Mouse (Mus musculus): Measurements from ENCODE around the gene Kcnj5. TPM values are rescaled to one million over a fixed set of nuclear protein-coding genes. Genes with fewer than 3 reads are reported as not detected.

Gene Kcnj5
- polyA plus RNA-seq, 1 experiment from 2014 or later, result 0.45 TPM

- H3K9me3 ChIP-seq (replicated peaks), result no peaks in the 10 kb centered on the region
- no peak overlapping the region for H3K9ac ChIP-seq
- no peak overlapping the region for H3K27ac ChIP-seq
- ATAC-seq (ENCODE audit: low FRiP score), result no peak
- no peaks in the 10 kb centered on the region for H3K36me3 ChIP-seq
- peaks cover 10% of the 10 kb centered on the region; the same call in 1 of the 2 replicates for H3K4me1 ChIP-seq
- H3K4me2 ChIP-seq (replicated peaks), result no peak overlapping the region
- WGBS, result 81% methylated on average over 4 of the region's 4 CpGs
- 0 out of 2 replicates have a peak, but pooled peaks cover 3% of the 10 kb centered on the region for H3K27me3 ChIP-seq
- no peak overlapping the region for H3K4me3 ChIP-seq
Measured at GRCm38 (mm10) chr9:32312208-32312607, 31.9 kb downstream of the Kcnj5 start.

- no peak overlapping the region for H3K4me2 ChIP-seq (replicated peaks)
- 0 out of 2 replicates have a peak overlapping the region, but pooled peaks have one; percentile 5 for H3K27ac ChIP-seq
- peaks cover 10% of the 10 kb centered on the region; the same call in 1 of the 2 replicates for H3K4me1 ChIP-seq
- no peak overlapping the region for H3K9ac ChIP-seq
- H3K4me3 ChIP-seq, result no peak overlapping the region
- peak; percentile 52; the same call in 1 of the 2 replicates for ATAC-seq (ENCODE audit: low FRiP score)
- no peaks in the 10 kb centered on the region for H3K9me3 ChIP-seq (replicated peaks)
- 59% methylated on average over 14 of the region's 14 CpGs for WGBS
- peaks cover 3% of the 10 kb centered on the region; the same call in 1 of the 2 replicates for H3K27me3 ChIP-seq
- no peaks in the 10 kb centered on the region for H3K36me3 ChIP-seq
Measured at GRCm38 (mm10) chr9:32311786-32312185, 32.4 kb downstream of the Kcnj5 start.

- Histone ChIP-seq H3K9ac (no peak overlapping the region), H3K27ac (0 out of 2 replicates have a peak overlapping the region, but pooled peaks have one; percentile 30), H3K4me2 (replicated peaks) (no peak overlapping the region), H3K27me3 (peaks cover 4% of the 10 kb centered on the region), H3K4me1 (peaks cover 8% of the 10 kb centered on the region; the same call in 1 of the 2 replicates), H3K36me3 (no peaks in the 10 kb centered on the region), H3K4me3 (no peak overlapping the region), H3K9me3 (replicated peaks) (no peaks in the 10 kb centered on the region)
- ATAC-seq (ENCODE audit: low FRiP score), result peak; percentile 92
- 39% methylated on average over 13 of the region's 13 CpGs for WGBS
Measured at GRCm38 (mm10) chr9:32302501-32303150, 41.5 kb downstream of the Kcnj5 start.

- WGBS, result 84% methylated on average over 9 of the region's 9 CpGs
- H3K27ac ChIP-seq, result no peak overlapping the region
Measured at GRCm38 (mm10) chr9:32295061-32295800, 48.9 kb downstream of the Kcnj5 start.

GRCm38 (mm10) chr9:32292686-32293085, 51.5 kb downstream of the Kcnj5 start:
- H3K27ac ChIP-seq, result no peak overlapping the region
- H3K36me3 ChIP-seq, result no peaks in the 10 kb centered on the region
- H3K4me2 ChIP-seq (replicated peaks), result no peak overlapping the region
- no peak for ATAC-seq (ENCODE audit: low FRiP score)
- H3K27me3 ChIP-seq, result no peaks in the 10 kb centered on the region
- no peak overlapping the region for H3K9ac ChIP-seq
- no peaks in the 10 kb centered on the region for H3K9me3 ChIP-seq (replicated peaks)
- H3K4me3 ChIP-seq, result no peak overlapping the region
- WGBS, result 27% methylated on average over 5 of the region's 5 CpGs
- peaks cover 5% of the 10 kb centered on the region; the same call in 1 of the 2 replicates for H3K4me1 ChIP-seq

More at GRCm38 (mm10) chr9:32295061-32295800, 48.9 kb downstream of the Kcnj5 start:
- ATAC-seq (ENCODE audit: low FRiP score), result 0 out of 2 replicates have a peak, but pooled peaks have one; percentile 22
- Histone ChIP-seq H3K4me3 (no peak overlapping the region), H3K9me3 (replicated peaks) (no peaks in the 10 kb centered on the region), H3K36me3 (no peaks in the 10 kb centered on the region), H3K27me3 (no peaks in the 10 kb centered on the region), H3K4me1 (peaks cover 5% of the 10 kb centered on the region; the same call in 1 of the 2 replicates), H3K4me2 (replicated peaks) (no peak overlapping the region), H3K9ac (no peak overlapping the region)

GRCm38 (mm10) chr9:32291618-32292017, 52.5 kb downstream of the Kcnj5 start:
- no peak for ATAC-seq (ENCODE audit: low FRiP score)
- Histone ChIP-seq H3K9ac (no peak overlapping the region), H3K4me1 (peaks cover 5% of the 10 kb centered on the region; the same call in 1 of the 2 replicates), H3K27ac (no peak overlapping the region), H3K27me3 (no peaks in the 10 kb centered on the region), H3K4me2 (replicated peaks) (no peak overlapping the region), H3K4me3 (no peak overlapping the region), H3K9me3 (replicated peaks) (no peaks in the 10 kb centered on the region), H3K36me3 (no peaks in the 10 kb centered on the region)
- 43% methylated on average over 7 of the region's 7 CpGs for WGBS

GRCm38 (mm10) chr9:32283591-32283990, 60.6 kb downstream of the Kcnj5 start:
- Histone ChIP-seq H3K36me3 (no peaks in the 10 kb centered on the region), H3K9me3 (replicated peaks) (no peaks in the 10 kb centered on the region), H3K4me2 (replicated peaks) (no peak overlapping the region), H3K9ac (no peak overlapping the region), H3K27me3 (no peaks in the 10 kb centered on the region), H3K4me3 (no peak overlapping the region), H3K4me1 (no peaks in the 10 kb centered on the region), H3K27ac (no peak overlapping the region)
- no peak for ATAC-seq (ENCODE audit: low FRiP score)
- WGBS, result 94% methylated on average over 5 of the region's 5 CpGs

GRCm38 (mm10) chr9:32280456-32280855, 63.7 kb downstream of the Kcnj5 start:
- Histone ChIP-seq H3K27me3 (no peaks in the 10 kb centered on the region), H3K9ac (no peak overlapping the region), H3K36me3 (no peaks in the 10 kb centered on the region), H3K27ac (no peak overlapping the region), H3K9me3 (replicated peaks) (no peaks in the 10 kb centered on the region), H3K4me3 (no peak overlapping the region), H3K4me1 (no peaks in the 10 kb centered on the region), H3K4me2 (replicated peaks) (no peak overlapping the region)
- no peak for ATAC-seq (ENCODE audit: low FRiP score)
- 80% methylated on average over 5 of the region's 5 CpGs for WGBS

GRCm38 (mm10) chr9:32279789-32280188, 64.4 kb downstream of the Kcnj5 start:
- Histone ChIP-seq H3K27ac (no peak overlapping the region), H3K4me1 (no peaks in the 10 kb centered on the region), H3K4me3 (no peak overlapping the region), H3K27me3 (no peaks in the 10 kb centered on the region), H3K9me3 (replicated peaks) (no peaks in the 10 kb centered on the region), H3K36me3 (no peaks in the 10 kb centered on the region), H3K4me2 (replicated peaks) (no peak overlapping the region), H3K9ac (no peak overlapping the region)
- 65% methylated on average over 3 of the region's 3 CpGs for WGBS
- ATAC-seq (ENCODE audit: low FRiP score), result no peak

- Histone ChIP-seq H3K9me3 (replicated peaks) (no peaks in the 10 kb centered on the region), H3K4me2 (replicated peaks) (no peak overlapping the region), H3K4me3 (no peak overlapping the region), H3K27me3 (peaks cover 2% of the 10 kb centered on the region; the same call in 1 of the 2 replicates), H3K27ac (no peak overlapping the region), H3K9ac (no peak overlapping the region), H3K36me3 (no peaks in the 10 kb centered on the region), H3K4me1 (no peaks in the 10 kb centered on the region)
- no peak for ATAC-seq (ENCODE audit: low FRiP score)
- WGBS, result 93% methylated on average over 5 of the region's 5 CpGs
Measured at GRCm38 (mm10) chr9:32278052-32278451, 66.1 kb downstream of the Kcnj5 start.

- Histone ChIP-seq H3K36me3 (no peaks in the 10 kb centered on the region), H3K27ac (no peak overlapping the region), H3K27me3 (peaks cover 2% of the 10 kb centered on the region; the same call in 1 of the 2 replicates), H3K4me1 (no peaks in the 10 kb centered on the region), H3K9ac (no peak overlapping the region), H3K4me2 (replicated peaks) (no peak overlapping the region), H3K9me3 (replicated peaks) (no peaks in the 10 kb centered on the region), H3K4me3 (no peak overlapping the region)
- 17% methylated on average over 5 of the region's 5 CpGs for whole genome bisulfite sequencing
- 0 out of 2 replicates have a peak, but pooled peaks have one; percentile 52 for ATAC-seq (ENCODE audit: low FRiP score)
Measured at GRCm38 (mm10) chr9:32271896-32272444, 72.2 kb downstream of the Kcnj5 start.
